Mouse (Mus musculus) midbrain, postnatal 0 days (tissue): Measurements from ENCODE around the gene Olfr804. TPM values are rescaled to one million over a fixed set of nuclear protein-coding genes. Genes with fewer than 3 reads are reported as not detected.

Source experiments
- ATAC-seq: fragments of 200-750 bp; cut with Nextera tagmentation; 2 replicates; pipeline ENCODE4 v1.8.0; 2017; ENCODE audit warnings: moderate number of reproducible peaks, mild to moderate bottlenecking, moderate TSS enrichment, moderate library complexity; ENCODE audit not compliant: low FRiP score
- DNase-seq: peaks from one replicate; pipeline ENCODE4 v3.0.0-alpha.2; 2015; ENCODE audit warnings: low spot score
- H3K27ac ChIP-seq: fragments of 300-500 bp; sonication (generic); 2 replicates; pipeline ENCODE4 v1.5.1; 2014; ENCODE audit warnings: low read depth, mild to moderate bottlenecking, low read length, mixed read lengths
- H3K27me3 ChIP-seq: fragments of 300-500 bp; sonication (generic); 2 replicates; pipeline ENCODE4 v1.6.1; 2014; ENCODE audit warnings: low read length, control low read depth, mixed read lengths; ENCODE audit not compliant: insufficient read depth
- H3K36me3 ChIP-seq: fragments of 300-500 bp; sonication (generic); 2 replicates; pipeline ENCODE4 v1.6.1; 2014; ENCODE audit warnings: low read length, control low read depth, mixed read lengths; ENCODE audit not compliant: insufficient read depth
- H3K4me1 ChIP-seq: fragments of 300-500 bp; sonication (generic); 2 replicates; pipeline ENCODE4 v1.6.1; 2014; ENCODE audit warnings: mild to moderate bottlenecking, control low read depth, antibody characterized with exemption, low read length, mixed read lengths; ENCODE audit not compliant: insufficient read depth
- H3K4me2 ChIP-seq: fragments of 300-500 bp; sonication (generic); 2 replicates; pipeline ENCODE4 v1.6.1; 2014; ENCODE audit warnings: low read depth, mild to moderate bottlenecking, low read length, mixed read lengths; ENCODE audit not compliant: poor library complexity, severe bottlenecking
- H3K4me3 ChIP-seq: fragments of 300-500 bp; sonication (generic); 2 replicates; pipeline ENCODE4 v1.5.1; 2014; ENCODE audit warnings: low read depth, mild to moderate bottlenecking, low read length, moderate library complexity
- H3K9ac ChIP-seq: fragments of 300-500 bp; sonication (generic); replicated peaks from 2 replicates; pipeline ENCODE4 v1.6.1; 2014; ENCODE audit warnings: mild to moderate bottlenecking, low read length, moderate library complexity, mixed read lengths; ENCODE audit not compliant: poor library complexity, severe bottlenecking
- H3K9me3 ChIP-seq: fragments of 300-500 bp; sonication (generic); 2 replicates; pipeline ENCODE4 v1.6.1; 2016; ENCODE audit warnings: low read length, control low read depth
- CTCF ChIP-seq: IDR thresholded peaks from 2 replicates; pipeline ENCODE4 v1.5.1; 2016; ENCODE audit warnings: antibody characterized with exemption, mild to moderate bottlenecking
- WGBS: fragments of 180-500 bp; shearing (Covaris S2); extraction: QIAGEN DNeasy Blood & Tissue Kit; methylation state at CpG from one replicate; pipeline ENCODE4 v1.1.7; 2014; 5-methylcytosine and 5-hydroxymethylcytosine counted together
- microRNA-seq: library from miRNA; unstranded; fragments of <30 nt; microRNA quantifications from one replicate; pipeline ENCODE4, GENCODE M21; 2016; ENCODE audit warnings: borderline number of aligned reads
- polyA plus RNA-seq: library from polyadenylated mRNA; unstranded; fragments of >200 nt; fragmentation: Nextera tagmentation; extraction: Ambion mirVana; gene quantifications from 2 replicates; pipeline ENCODE4 v1.2.1, GENCODE M21; 2015
- total RNA-seq: library from RNA; depleted of rRNA; stranded (reverse); fragments of >200 nt; gene quantifications from 2 replicates; pipeline ENCODE4 v1.2.3, GENCODE M21; 2014; rRNA removed

The Olfr804 gene
- total and polyA plus RNA-seq, 2 experiments from 2014 or later: not detected

GRCm38 (mm10) chr10:129741821-129742220 is 38.8 kb downstream of the Olfr804 start, which contains the start of gene Olfr806:
Gene Olfr806 (minus strand): TSS chr10:129741921.
- Histone ChIP-seq H3K9ac (no peak within 1 kb of the TSS), H3K4me1 (no peaks in the 10 kb centered on the region), H3K9me3 (no peaks in the 10 kb centered on the region), H3K4me3 (no peak within 1 kb of the TSS), H3K27ac (no peak within 1 kb of the TSS), H3K27me3 (no peaks in the 10 kb centered on the region), H3K36me3 (no peaks in the 10 kb centered on the region), H3K4me2 (no peak within 1 kb of the TSS)
- DNase-seq (no peak), ATAC-seq (no peak)
- TF ChIP-seq CTCF: no peak

- H3K4me3 ChIP-seq: no peak within 1 kb of the TSS
- no peak for TF ChIP-seq CTCF
- no peaks in the 10 kb centered on the region for H3K9me3 ChIP-seq
- WGBS: 88% methylated on average over 1 of the region's 1 CpGs
- H3K9ac ChIP-seq: no peak within 1 kb of the TSS
- no peaks in the 10 kb centered on the region for H3K27me3 ChIP-seq
- no peaks in the 10 kb centered on the region for H3K4me1 ChIP-seq
- no peaks in the 10 kb centered on the region for H3K36me3 ChIP-seq
- DNase-seq: no peak
- H3K27ac ChIP-seq: no peak within 1 kb of the TSS
- ATAC-seq: no peak
- H3K4me2 ChIP-seq: no peak within 1 kb of the TSS
Measured at GRCm38 (mm10) chr10:129757693-129758092, 54.7 kb downstream of the Olfr804 start, which contains the start of gene Olfr807. Gene Olfr807 (minus strand): TSS chr10:129757793.

Small RNA genes within 50 kb of the gene (microRNA-seq; reads per million reads assigned to microRNA genes)
- gene Gm24485: not detected

Other genes starting within 250 kb of the Olfr804 start
- not detected in 2 replicates for gene Olfr787, start 241.3 kb upstream of the Olfr804 start, total RNA-seq
- gene Olfr787, start 241.3 kb upstream of the Olfr804 start, polyA plus RNA-seq: not detected in 2 replicates
- gene Olfr788, start 232.2 kb upstream of the Olfr804 start, total RNA-seq: not detected in 2 replicates
- gene Olfr788, start 232.2 kb upstream of the Olfr804 start, polyA plus RNA-seq: not detected in 2 replicates
- gene Olfr789, start 218.5 kb upstream of the Olfr804 start, total RNA-seq: not detected in 2 replicates
- gene Olfr789, start 218.5 kb upstream of the Olfr804 start, polyA plus RNA-seq: not detected in 2 replicates
- not detected in 2 replicates for gene Olfr790, start 204.7 kb upstream of the Olfr804 start, total RNA-seq
- not detected in 2 replicates for gene Olfr790, start 204.7 kb upstream of the Olfr804 start, polyA plus RNA-seq
- not detected in 2 replicates for gene Olfr791, start 181.4 kb upstream of the Olfr804 start, total RNA-seq
- not detected in 2 replicates for gene Olfr791, start 181.4 kb upstream of the Olfr804 start, polyA plus RNA-seq
- not detected in 2 replicates for gene Olfr792, start 164.0 kb upstream of the Olfr804 start, total RNA-seq
- gene Olfr792, start 164.0 kb upstream of the Olfr804 start, polyA plus RNA-seq: not detected in 2 replicates
- gene Olfr794, start 135.6 kb upstream of the Olfr804 start, total RNA-seq: not detected in 2 replicates
- not detected in 2 replicates for gene Olfr794, start 135.6 kb upstream of the Olfr804 start, polyA plus RNA-seq
- gene Olfr796, start 90.6 kb upstream of the Olfr804 start, total RNA-seq: not detected in 2 replicates
- gene Olfr796, start 90.6 kb upstream of the Olfr804 start, polyA plus RNA-seq: not detected in 2 replicates
- not detected in 2 replicates for gene Olfr798, start 75.3 kb upstream of the Olfr804 start, total RNA-seq
- not detected in 2 replicates for gene Olfr798, start 75.3 kb upstream of the Olfr804 start, polyA plus RNA-seq
- gene Olfr799, start 65.7 kb upstream of the Olfr804 start, total RNA-seq: not detected in 2 replicates
- not detected in 2 replicates for gene Olfr799, start 65.7 kb upstream of the Olfr804 start, polyA plus RNA-seq
- gene Olfr800, start 45.5 kb upstream of the Olfr804 start, total RNA-seq: not detected in 2 replicates
- gene Olfr800, start 45.5 kb upstream of the Olfr804 start, polyA plus RNA-seq: not detected in 2 replicates
- gene Olfr801, start 29.3 kb upstream of the Olfr804 start, total RNA-seq: not detected in 2 replicates
- not detected in 2 replicates for gene Olfr801, start 29.3 kb upstream of the Olfr804 start, polyA plus RNA-seq
- gene Olfr802, start 15.0 kb upstream of the Olfr804 start, total RNA-seq: not detected in 2 replicates
- gene Olfr802, start 15.0 kb upstream of the Olfr804 start, polyA plus RNA-seq: 0.04 and 0.11 TPM in 2 replicates
- gene Olfr803, start 8.9 kb upstream of the Olfr804 start, total RNA-seq: not detected in 2 replicates
- not detected in 2 replicates for gene Olfr803, start 8.9 kb upstream of the Olfr804 start, polyA plus RNA-seq
- not detected in 2 replicates for gene Olfr805, start 26.2 kb downstream of the Olfr804 start, total RNA-seq
- not detected in 2 replicates for gene Olfr805, start 26.2 kb downstream of the Olfr804 start, polyA plus RNA-seq
- gene Olfr806, start 38.7 kb downstream of the Olfr804 start, total RNA-seq: not detected in 2 replicates
- gene Olfr806, start 38.7 kb downstream of the Olfr804 start, polyA plus RNA-seq: not detected in 2 replicates
- not detected in 2 replicates for gene Olfr807, start 54.6 kb downstream of the Olfr804 start, total RNA-seq
- not detected in 2 replicates for gene Olfr807, start 54.6 kb downstream of the Olfr804 start, polyA plus RNA-seq
- not detected in 2 replicates for gene Olfr808, start 62.3 kb downstream of the Olfr804 start, total RNA-seq
- gene Olfr808, start 62.3 kb downstream of the Olfr804 start, polyA plus RNA-seq: not detected in 2 replicates
- not detected in 2 replicates for gene Olfr809, start 71.4 kb downstream of the Olfr804 start, total RNA-seq
- gene Olfr809, start 71.4 kb downstream of the Olfr804 start, polyA plus RNA-seq: not detected in 2 replicates
- gene Olfr810, start 91.7 kb downstream of the Olfr804 start, total RNA-seq: not detected in 2 replicates
- gene Olfr810, start 91.7 kb downstream of the Olfr804 start, polyA plus RNA-seq: not detected in 2 replicates
- not detected in 2 replicates for gene Olfr811, start 101.2 kb downstream of the Olfr804 start, total RNA-seq
- not detected in 2 replicates for gene Olfr811, start 101.2 kb downstream of the Olfr804 start, polyA plus RNA-seq
- not detected in 2 replicates for gene Olfr812, start 142.9 kb downstream of the Olfr804 start, total RNA-seq
- gene Olfr812, start 142.9 kb downstream of the Olfr804 start, polyA plus RNA-seq: not detected in 2 replicates
- gene Olfr813, start 152.2 kb downstream of the Olfr804 start, total RNA-seq: not detected in 2 replicates
- gene Olfr813, start 152.2 kb downstream of the Olfr804 start, polyA plus RNA-seq: not detected in 2 replicates
- gene Olfr814, start 176.6 kb downstream of the Olfr804 start, total RNA-seq: not detected in 2 replicates
- not detected in 2 replicates for gene Olfr814, start 176.6 kb downstream of the Olfr804 start, polyA plus RNA-seq
- not detected in 2 replicates for gene Olfr815, start 202.7 kb downstream of the Olfr804 start, total RNA-seq
- gene Olfr815, start 202.7 kb downstream of the Olfr804 start, polyA plus RNA-seq: not detected in 2 replicates
- gene Olfr816, start 212.4 kb downstream of the Olfr804 start, total RNA-seq: not detected in 2 replicates
- not detected in 2 replicates for gene Olfr816, start 212.4 kb downstream of the Olfr804 start, polyA plus RNA-seq
- gene Olfr818, start 245.9 kb downstream of the Olfr804 start, total RNA-seq: not detected in 2 replicates
- not detected in 2 replicates for gene Olfr818, start 245.9 kb downstream of the Olfr804 start, polyA plus RNA-seq